Mouse (Mus musculus) neural tube, embryonic 14.5 days (tissue): ENCODE measurements at regions not wholly inside any gene's neighbourhood (a gene's known extent, or its start where the extent isn't known, plus 50 kb on each side); places are given as distances from the start of the nearest gene placed in this dataset.
"Not testable (repeated sequence)": the region's sequence is repeated elsewhere in the genome, so short reads cannot be mapped to it uniquely, and the experiment has no call there.

Source experiments
- ATAC-seq: fragments of 200-750 bp; cut with Nextera tagmentation; 2 replicates; pipeline ENCODE4 v1.8.0; 2017; ENCODE audit warnings: low read depth, mild to moderate bottlenecking, moderate TSS enrichment, moderate library complexity
- H3K27ac ChIP-seq: fragments of 300-500 bp; sonication (generic); 2 replicates; pipeline ENCODE4 v1.5.1; 2014; ENCODE audit warnings: low read depth, mild to moderate bottlenecking, control low read depth, low read length, moderate library complexity, mixed read lengths
- H3K27me3 ChIP-seq: fragments of 300-500 bp; sonication (generic); 2 replicates; pipeline ENCODE4 v1.6.1; 2014; ENCODE audit warnings: low read length; ENCODE audit not compliant: control insufficient read depth, insufficient read depth
- H3K36me3 ChIP-seq: fragments of 300-500 bp; sonication (generic); 2 replicates; pipeline ENCODE4 v1.6.1; 2014; ENCODE audit warnings: low read length, mixed read lengths; ENCODE audit not compliant: control insufficient read depth, insufficient read depth
- H3K4me1 ChIP-seq: fragments of 300-500 bp; sonication (generic); 2 replicates; pipeline ENCODE4 v1.6.1; 2014; ENCODE audit warnings: low read length; ENCODE audit not compliant: control insufficient read depth, insufficient read depth
- H3K4me2 ChIP-seq: fragments of 300-500 bp; sonication (generic); 2 replicates; pipeline ENCODE4 v1.6.1; 2014; ENCODE audit warnings: mild to moderate bottlenecking, low read depth, low read length, control low read depth
- H3K4me3 ChIP-seq: fragments of 300-500 bp; sonication (generic); 2 replicates; pipeline ENCODE4 v1.5.1; 2014; ENCODE audit warnings: low read depth, low read length, control low read depth, mixed read lengths
- H3K9ac ChIP-seq: fragments of 300-500 bp; sonication (generic); replicated peaks from 2 replicates; pipeline ENCODE4 v1.6.1; 2014; ENCODE audit warnings: low read depth, mild to moderate bottlenecking, control low read depth, low read length, mixed read lengths
- H3K9me3 ChIP-seq: fragments of 300-500 bp; sonication (generic); 2 replicates; pipeline ENCODE4 v1.6.1; 2016; ENCODE audit warnings: low read length; ENCODE audit not compliant: control insufficient read depth
- WGBS: fragments of 180-500 bp; shearing (Covaris S2); extraction: QIAGEN DNeasy Blood & Tissue Kit; methylation state at CpG from one replicate; pipeline ENCODE4 v1.1.7; 2014; 5-methylcytosine and 5-hydroxymethylcytosine counted together

- 87% methylated on average over 8 of the region's 8 CpGs for WGBS
- H3K4me2 ChIP-seq, H3K4me3 ChIP-seq, H3K9me3 ChIP-seq, H3K36me3 ChIP-seq, H3K9ac ChIP-seq, H3K4me1 ChIP-seq, H3K27ac ChIP-seq, H3K27me3 ChIP-seq, ATAC-seq: not testable (repeated sequence)
These were observed 68.9 kb upstream of the Cnih3 start for GRCm38 (mm10) chr1:181283539-181283938.

DNA sequence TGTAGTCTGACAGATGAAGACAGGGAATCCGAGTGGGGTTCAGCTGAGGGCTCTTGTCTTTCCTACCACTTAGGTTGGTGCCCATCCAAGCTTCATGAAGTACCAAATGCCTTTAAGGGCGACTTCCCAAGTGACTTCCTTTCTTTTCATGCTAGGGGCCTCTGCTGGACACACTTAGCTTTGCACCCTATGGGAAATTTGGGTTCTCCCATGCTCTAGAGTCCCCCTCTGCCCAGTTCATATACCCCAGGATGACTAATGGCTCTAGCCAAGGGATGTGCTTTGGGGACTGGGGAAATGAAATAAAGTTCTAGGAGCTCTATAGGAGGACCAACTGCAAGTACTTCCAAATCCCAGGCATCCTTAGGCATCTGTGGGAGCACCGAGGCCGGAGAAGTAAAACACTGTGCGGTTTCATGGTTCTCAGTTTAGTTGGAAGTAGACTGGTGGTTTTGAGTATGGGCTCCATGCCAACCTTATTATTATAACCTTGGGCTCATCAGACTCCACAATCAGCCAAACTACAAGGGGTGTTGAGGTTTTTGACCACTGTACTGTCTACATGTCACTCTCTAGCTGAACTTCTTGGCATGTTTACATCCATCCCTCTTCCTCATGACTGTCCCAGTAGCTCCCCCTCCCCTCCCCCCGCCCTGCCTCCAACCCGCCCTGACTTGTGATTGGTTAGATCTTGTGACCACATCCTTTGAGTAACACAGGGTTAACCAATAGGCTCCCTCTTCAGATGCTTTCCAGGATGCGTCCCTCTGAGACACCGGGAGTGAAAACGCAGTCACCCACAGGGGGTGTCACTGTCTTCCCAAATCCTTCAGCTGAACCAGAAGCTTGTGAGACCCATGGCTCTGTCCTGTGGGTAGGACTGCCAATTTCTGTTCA is 67.9 kb upstream of the Cnih3 start:
- H3K4me2 ChIP-seq = no peak overlapping the region
- 71% methylated on average over 10 of the region's 10 CpGs for WGBS
- no peaks in the 10 kb centered on the region for H3K36me3 ChIP-seq
- no peak overlapping the region for H3K9ac ChIP-seq
- no peak overlapping the region for H3K4me3 ChIP-seq
- H3K4me1 ChIP-seq = no peaks in the 10 kb centered on the region
- no peaks in the 10 kb centered on the region for H3K9me3 ChIP-seq
- ATAC-seq = no peak
- H3K27ac ChIP-seq = no peak overlapping the region
- H3K27me3 ChIP-seq = no peaks in the 10 kb centered on the region

DNA sequence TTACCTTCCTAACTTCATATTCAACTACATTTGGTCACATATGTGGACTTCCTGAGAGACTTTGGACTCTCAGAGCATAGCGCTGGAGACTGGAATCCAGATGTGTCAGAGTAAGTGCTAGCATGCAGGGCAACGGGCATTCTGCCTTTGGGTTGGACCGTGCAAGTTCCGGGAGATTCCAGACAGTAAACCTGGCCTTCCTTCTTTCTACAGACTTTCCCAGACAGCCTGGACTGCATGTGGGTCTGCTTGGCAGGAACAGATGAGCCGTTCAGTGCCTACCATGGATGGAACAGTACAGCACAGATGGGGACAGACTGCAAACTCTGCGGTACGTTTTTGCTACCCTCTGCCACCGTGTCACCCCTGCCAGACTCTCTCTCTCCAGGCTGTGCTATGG is 66.8 kb upstream of the Cnih3 start:
- Histone ChIP-seq H3K9ac (no peak overlapping the region), H3K4me1 (no peaks in the 10 kb centered on the region), H3K27ac (no peak overlapping the region), H3K4me3 (no peak overlapping the region), H3K27me3 (no peaks in the 10 kb centered on the region), H3K9me3 (no peaks in the 10 kb centered on the region), H3K4me2 (no peak overlapping the region), H3K36me3 (no peaks in the 10 kb centered on the region)
- ATAC-seq = no peak
- WGBS = 88% methylated on average over 8 of the region's 8 CpGs

- no peak overlapping the region for H3K9ac ChIP-seq
- ATAC-seq = no peak
- WGBS = 79% methylated on average over 5 of the region's 5 CpGs
- H3K27ac ChIP-seq = no peak overlapping the region
- no peaks in the 10 kb centered on the region for H3K9me3 ChIP-seq
- no peaks in the 10 kb centered on the region for H3K4me1 ChIP-seq
- H3K4me3 ChIP-seq = no peak overlapping the region
- no peak overlapping the region for H3K4me2 ChIP-seq
- no peaks in the 10 kb centered on the region for H3K36me3 ChIP-seq
- H3K27me3 ChIP-seq = no peaks in the 10 kb centered on the region
These were observed 66.3 kb upstream of the Cnih3 start for GRCm38 (mm10) chr1:181286146-181286545.

DNA sequence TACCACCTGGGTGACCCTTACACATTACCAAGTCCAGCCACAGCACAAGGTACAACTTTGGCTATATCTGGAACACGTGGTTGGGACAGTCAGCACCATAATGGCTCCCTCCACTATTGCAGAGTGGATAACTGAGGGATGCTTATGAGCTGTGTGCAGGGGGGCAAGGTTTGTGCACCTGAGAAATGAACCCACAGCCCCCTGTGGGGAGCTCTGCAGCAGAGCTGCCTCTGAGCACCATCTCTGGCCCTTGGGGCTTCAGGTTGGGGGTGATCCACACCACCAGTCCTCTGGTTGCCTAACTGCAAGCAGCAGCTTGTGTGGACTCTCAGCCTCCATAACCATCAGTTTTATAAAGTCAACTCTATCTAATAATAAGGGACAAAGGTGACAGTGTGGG is 65.3 kb upstream of the Cnih3 start:
- Histone ChIP-seq H3K27ac (no peak overlapping the region), H3K36me3 (no peaks in the 10 kb centered on the region), H3K4me3 (no peak overlapping the region), H3K9me3 (no peaks in the 10 kb centered on the region), H3K9ac (no peak overlapping the region), H3K4me1 (no peaks in the 10 kb centered on the region), H3K27me3 (no peaks in the 10 kb centered on the region), H3K4me2 (no peak overlapping the region)
- no peak for ATAC-seq
- WGBS = 78% methylated on average over 1 of the region's 1 CpGs

GRCm38 (mm10) chr1:181289385-181290035 is 62.9 kb upstream of the Cnih3 start:
- Histone ChIP-seq H3K4me1 (no peaks in the 10 kb centered on the region), H3K4me3 (no peak overlapping the region), H3K36me3 (no peaks in the 10 kb centered on the region), H3K27me3 (no peaks in the 10 kb centered on the region), H3K27ac (no peak overlapping the region), H3K4me2 (no peak overlapping the region), H3K9ac (no peak overlapping the region), H3K9me3 (no peaks in the 10 kb centered on the region)
- no peak for ATAC-seq
- 81% methylated on average over 13 of the region's 13 CpGs for WGBS

DNA sequence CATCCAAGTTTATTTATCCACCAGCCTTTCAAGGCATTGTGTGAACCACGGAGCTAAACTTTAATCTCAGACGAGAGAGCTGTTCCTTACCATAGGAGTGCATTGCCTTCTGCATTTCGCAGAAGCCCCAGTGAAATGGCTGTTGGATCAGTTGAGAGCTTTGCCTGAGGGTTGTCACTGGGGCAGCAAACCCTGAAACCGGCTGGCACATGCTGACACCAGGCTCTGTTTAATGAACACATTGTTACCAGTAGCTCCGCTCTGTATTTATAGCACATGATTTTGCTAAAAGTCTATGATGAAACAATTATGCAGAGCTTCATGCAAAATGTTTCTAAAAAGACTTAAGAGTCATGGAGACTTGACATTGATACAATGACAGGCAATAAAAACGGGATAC is 61.2 kb upstream of the Cnih3 start:
- H3K4me2 ChIP-seq = no peak overlapping the region
- no peaks in the 10 kb centered on the region for H3K9me3 ChIP-seq
- H3K4me1 ChIP-seq = no peaks in the 10 kb centered on the region
- WGBS = 68% methylated on average over 6 of the region's 6 CpGs
- H3K9ac ChIP-seq = no peak overlapping the region
- H3K36me3 ChIP-seq = no peaks in the 10 kb centered on the region
- no peak overlapping the region for H3K27ac ChIP-seq
- no peak for ATAC-seq
- no peak overlapping the region for H3K4me3 ChIP-seq
- H3K27me3 ChIP-seq = no peaks in the 10 kb centered on the region

GRCm38 (mm10) chr1:181291966-181292365 is 60.5 kb upstream of the Cnih3 start:
- Histone ChIP-seq H3K27me3 (no peaks in the 10 kb centered on the region), H3K4me2 (no peak overlapping the region), H3K9me3 (no peaks in the 10 kb centered on the region), H3K4me3 (no peak overlapping the region), H3K27ac (no peak overlapping the region), H3K9ac (no peak overlapping the region), H3K36me3 (no peaks in the 10 kb centered on the region), H3K4me1 (no peaks in the 10 kb centered on the region)
- ATAC-seq = no peak
- WGBS = 91% methylated on average over 5 of the region's 5 CpGs

DNA sequence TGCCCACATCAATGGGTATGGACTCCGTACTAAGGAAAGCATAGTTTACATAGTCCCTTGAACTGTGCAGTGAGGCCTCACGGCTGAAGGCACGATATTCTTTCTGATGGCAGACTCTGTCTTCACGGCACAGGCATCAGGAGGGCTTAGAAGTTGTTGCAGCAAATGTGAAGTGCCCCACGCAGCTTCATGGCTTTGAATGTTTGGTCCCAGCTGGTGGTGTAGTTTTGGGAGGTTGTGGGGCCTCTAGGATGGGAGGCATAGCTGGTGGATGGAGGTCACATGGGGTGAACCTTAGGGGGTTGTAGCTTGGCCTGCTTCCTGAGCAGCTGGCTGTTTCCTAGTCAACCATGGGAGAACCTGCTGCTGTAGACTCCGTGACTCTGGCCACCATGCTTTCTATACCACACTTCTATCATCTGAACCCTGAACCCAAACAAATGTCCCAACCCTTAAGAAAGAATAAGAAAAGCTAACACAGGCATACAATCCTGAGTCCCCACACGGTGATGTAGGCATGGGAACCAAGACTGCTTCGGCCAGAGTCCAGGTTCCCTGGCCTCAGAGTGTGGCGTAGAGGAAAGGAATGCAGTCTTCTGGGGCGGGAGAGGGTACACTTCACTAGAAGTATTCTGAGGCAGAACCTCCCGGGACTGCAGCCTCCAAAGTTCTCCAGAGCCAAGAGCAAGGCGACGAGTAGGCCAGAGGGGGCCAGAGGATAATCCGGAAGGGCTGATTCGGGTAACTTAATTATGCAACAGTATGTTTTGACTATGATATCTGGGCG is 59.2 kb upstream of the Cnih3 start:
- Histone ChIP-seq H3K36me3 (no peaks in the 10 kb centered on the region), H3K4me1 (no peaks in the 10 kb centered on the region), H3K9ac (no peak overlapping the region), H3K4me2 (no peak overlapping the region), H3K27me3 (no peaks in the 10 kb centered on the region), H3K9me3 (no peaks in the 10 kb centered on the region), H3K27ac (no peak overlapping the region), H3K4me3 (no peak overlapping the region)
- ATAC-seq = no peak
- 90% methylated on average over 16 of the region's 16 CpGs for WGBS
